Mouse (Mus musculus) midbrain, embryonic 13.5 days (tissue): ENCODE measurements around the gene Aaed1. TPM values are rescaled to one million over a fixed set of nuclear protein-coding genes. Genes with fewer than 3 reads are reported as not detected.
"Not testable (repeated sequence)": the region's sequence is repeated elsewhere in the genome, so short reads cannot be mapped to it uniquely, and the experiment has no call there.

Source experiments
- ATAC-seq: fragments of 200-750 bp; cut with Nextera tagmentation; 2 replicates; pipeline ENCODE4 v1.8.0; 2017; ENCODE audit warnings: mild to moderate bottlenecking, moderate TSS enrichment, moderate library complexity
- H3K27ac ChIP-seq: fragments of 300-500 bp; sonication (generic); 2 replicates; pipeline ENCODE4 v1.5.1; 2015; ENCODE audit warnings: inconsistent platforms, mild to moderate bottlenecking, moderate library complexity
- H3K27me3 ChIP-seq: fragments of 300-500 bp; sonication (generic); 2 replicates; pipeline ENCODE4 v1.6.1; 2015; ENCODE audit warnings: mild to moderate bottlenecking, inconsistent platforms
- H3K36me3 ChIP-seq: fragments of 300-500 bp; sonication (generic); 2 replicates; pipeline ENCODE4 v1.6.1; 2015; ENCODE audit warnings: mild to moderate bottlenecking, inconsistent platforms
- H3K4me1 ChIP-seq: fragments of 300-500 bp; sonication (generic); replicated peaks from 2 replicates; pipeline ENCODE4 v1.6.1; 2015; ENCODE audit warnings: inconsistent platforms
- H3K4me2 ChIP-seq: fragments of 300-500 bp; sonication (generic); replicated peaks from 2 replicates; pipeline ENCODE4 v1.6.1; 2015; ENCODE audit warnings: moderate library complexity, mild to moderate bottlenecking, inconsistent platforms
- H3K4me3 ChIP-seq: fragments of 300-500 bp; sonication (generic); replicated peaks from 2 replicates; pipeline ENCODE4 v1.5.1; 2015; ENCODE audit warnings: mild to moderate bottlenecking, inconsistent platforms
- H3K9ac ChIP-seq: fragments of 300-500 bp; sonication (generic); replicated peaks from 2 replicates; pipeline ENCODE4 v1.6.1; 2015; ENCODE audit warnings: mild to moderate bottlenecking, inconsistent platforms
- H3K9me3 ChIP-seq: fragments of 300-500 bp; sonication (generic); 2 replicates; pipeline ENCODE4 v1.6.1; 2016; ENCODE audit warnings: mild to moderate bottlenecking, inconsistent platforms
- whole genome bisulfite sequencing: fragments of 180-500 bp; shearing (Covaris S2); methylation state at CpG from one replicate; pipeline ENCODE4 v1.1.7; 2015; 5-methylcytosine and 5-hydroxymethylcytosine counted together
- polyA plus RNA-seq: library from polyadenylated mRNA; unstranded; fragments of >200 nt; fragmentation: Nextera tagmentation; extraction: Ambion mirVana; gene quantifications from 2 replicates; pipeline ENCODE4 v1.2.1, GENCODE M21; 2015

Gene Aaed1
- polyA plus RNA-seq, 1 experiment from 2014 or later: 12.9 TPM

DNA sequence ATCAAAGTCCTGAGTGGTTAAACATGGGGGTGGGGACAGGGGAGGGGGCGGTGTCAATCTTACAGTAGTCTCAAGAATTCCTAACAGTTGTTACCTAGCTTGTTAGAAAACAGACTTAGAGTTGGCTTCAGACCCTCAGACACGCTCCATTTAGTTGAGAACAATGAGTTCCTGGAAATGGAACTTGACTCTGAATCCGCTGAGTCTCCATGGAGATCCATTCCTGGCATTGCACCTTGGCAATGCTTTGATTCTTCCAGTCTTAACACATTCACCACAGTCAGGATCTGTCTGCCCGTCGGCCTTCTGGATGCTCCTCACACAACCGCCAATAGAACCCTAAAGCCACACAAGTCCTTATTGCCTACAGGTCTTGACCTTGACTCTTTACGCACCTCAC is 52.6 kb downstream of the Aaed1 start:
- Histone ChIP-seq H3K27ac (no peak overlapping the region), H3K4me1 (0 out of 2 replicates have a peak, but pooled peaks cover 6% of the 10 kb centered on the region), H3K4me2 (no peak overlapping the region), H3K9me3 (no peaks in the 10 kb centered on the region), H3K9ac (no peak overlapping the region), H3K4me3 (no peak overlapping the region), H3K27me3 (no peaks in the 10 kb centered on the region), H3K36me3 (no peaks in the 10 kb centered on the region)
- 78% methylated on average over 7 of the region's 7 CpGs for WGBS
- ATAC-seq: no peak

DNA sequence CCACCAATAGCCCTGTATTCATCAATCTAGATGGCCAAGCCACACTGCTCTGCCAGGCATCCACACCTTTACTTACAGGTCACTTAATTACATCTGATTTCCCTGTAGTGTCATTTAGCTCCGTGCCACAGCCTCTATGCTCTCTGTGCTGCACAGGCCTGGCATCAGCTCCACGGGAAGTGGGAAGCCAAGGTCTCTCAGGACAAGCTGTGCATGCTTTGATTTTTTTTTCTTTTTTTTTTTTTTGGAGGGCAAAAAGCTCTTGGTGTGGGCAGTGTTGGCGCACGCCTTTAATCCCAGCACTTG is 54.0 kb downstream of the Aaed1 start:
- no peak overlapping the region for H3K4me3 ChIP-seq
- H3K36me3 ChIP-seq: no peaks in the 10 kb centered on the region
- H3K27me3 ChIP-seq: no peaks in the 10 kb centered on the region
- no peak overlapping the region for H3K27ac ChIP-seq
- H3K4me2 ChIP-seq: no peak overlapping the region
- 61% methylated on average over 4 of the region's 4 CpGs for WGBS
- H3K4me1 ChIP-seq: 0 out of 2 replicates have a peak, but pooled peaks cover 6% of the 10 kb centered on the region
- H3K9me3 ChIP-seq: no peaks in the 10 kb centered on the region
- H3K9ac ChIP-seq: no peak overlapping the region
- ATAC-seq: no peak

- Histone ChIP-seq H3K4me2 (no peak overlapping the region), H3K4me1 (0 out of 2 replicates have a peak, but pooled peaks cover 6% of the 10 kb centered on the region), H3K4me3 (no peak overlapping the region), H3K9me3 (no peaks in the 10 kb centered on the region), H3K27ac (no peak overlapping the region), H3K27me3 (no peaks in the 10 kb centered on the region), H3K36me3 (no peaks in the 10 kb centered on the region), H3K9ac (no peak overlapping the region)
- 15% methylated on average over 5 of the region's 5 CpGs for WGBS
- no peak for ATAC-seq
Measured at GRCm38 (mm10) chr13:64257814-64258515, 54.5 kb downstream of the Aaed1 start.

DNA sequence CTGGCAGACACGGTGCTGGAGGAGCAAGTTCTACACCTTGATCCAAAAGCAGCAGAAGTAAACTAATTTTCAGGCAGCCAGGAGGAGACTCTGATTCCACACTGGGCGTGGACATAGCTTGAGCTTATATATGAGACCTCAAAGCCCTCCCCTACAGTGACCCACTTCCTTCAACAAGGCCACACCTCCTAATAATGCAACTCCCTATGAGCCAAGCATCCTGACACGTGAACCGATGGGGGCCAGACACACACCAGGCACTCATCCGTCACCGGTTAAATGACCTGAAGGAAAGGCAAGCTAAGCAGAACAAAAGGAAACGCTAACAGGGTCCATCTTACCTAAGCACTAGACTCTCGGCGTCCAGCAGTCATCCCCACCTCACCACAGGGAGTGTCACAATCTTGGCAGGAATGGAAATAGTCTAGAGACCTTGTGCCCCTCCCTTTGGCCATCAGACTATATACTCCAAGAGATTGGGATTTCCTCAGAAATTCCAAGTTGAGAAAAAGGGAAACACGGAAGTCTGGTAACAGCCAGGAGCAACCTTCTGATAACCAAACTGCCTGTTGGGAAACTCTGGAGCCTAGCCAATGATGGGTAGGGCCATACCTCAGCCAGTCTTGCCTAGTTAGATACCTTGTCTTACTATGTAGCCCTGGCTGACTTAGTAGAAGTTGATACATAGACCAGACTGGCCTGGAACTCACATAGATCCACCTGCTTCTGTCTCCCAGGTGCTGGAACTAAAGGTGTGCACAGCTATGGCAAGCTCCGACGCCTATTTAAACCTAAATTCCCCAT is 55.3 kb downstream of the Aaed1 start:
- H3K9ac ChIP-seq: no peak overlapping the region
- 0 out of 2 replicates have a peak, but pooled peaks cover 6% of the 10 kb centered on the region for H3K4me1 ChIP-seq
- H3K9me3 ChIP-seq: no peaks in the 10 kb centered on the region
- no peaks in the 10 kb centered on the region for H3K36me3 ChIP-seq
- ATAC-seq: no peak
- H3K4me3 ChIP-seq: no peak overlapping the region
- H3K4me2 ChIP-seq: no peak overlapping the region
- H3K27me3 ChIP-seq: no peaks in the 10 kb centered on the region
- no peak overlapping the region for H3K27ac ChIP-seq
- 81% methylated on average over 12 of the region's 12 CpGs for WGBS

DNA sequence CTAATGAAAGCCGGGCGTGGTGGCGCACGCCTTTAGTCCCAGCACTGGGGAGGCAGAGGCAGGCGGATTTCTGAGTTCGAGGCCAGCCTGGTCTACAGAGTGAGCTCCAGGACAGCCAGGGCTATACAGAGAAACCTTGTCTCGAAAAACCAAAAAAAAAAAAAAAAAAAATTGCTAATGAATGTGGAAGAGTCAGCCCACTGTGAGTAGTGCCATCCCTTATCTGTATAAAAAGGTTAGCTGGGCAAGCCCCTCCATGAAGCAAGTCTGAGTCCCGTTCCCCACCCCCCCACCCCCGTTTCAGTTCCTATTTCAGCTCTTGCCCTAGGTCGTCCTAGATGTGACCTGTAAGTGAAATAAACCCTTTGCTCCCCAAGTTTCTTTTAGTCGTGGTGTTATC is 58.3 kb downstream of the Aaed1 start:
- H3K27me3 ChIP-seq, H3K9me3 ChIP-seq, H3K4me2 ChIP-seq, ATAC-seq, H3K4me1 ChIP-seq, H3K27ac ChIP-seq, H3K4me3 ChIP-seq, H3K9ac ChIP-seq, H3K36me3 ChIP-seq: not testable (repeated sequence)
- 89% methylated on average over 11 of the region's 11 CpGs for WGBS

DNA sequence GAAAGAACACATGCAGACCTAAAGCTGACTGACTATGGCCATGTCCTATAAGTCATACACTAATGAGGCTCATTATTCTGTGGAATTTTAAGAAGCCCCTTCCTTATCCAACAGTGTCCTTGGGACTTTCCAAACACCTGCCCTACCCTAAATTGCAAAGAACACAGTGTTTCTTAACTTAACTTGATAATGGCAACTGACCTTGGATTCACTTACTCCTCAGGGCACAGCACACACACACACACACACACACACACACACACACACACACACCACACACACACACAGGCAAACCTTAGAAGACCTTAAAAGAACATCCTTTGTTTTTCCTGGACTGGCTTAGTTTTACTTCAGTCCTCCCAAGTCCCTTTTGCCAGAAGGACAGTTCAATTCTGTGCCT is 58.8 kb downstream of the Aaed1 start:
- no peak overlapping the region for H3K4me3 ChIP-seq
- H3K27ac ChIP-seq: no peak overlapping the region
- H3K4me1 ChIP-seq: peaks cover 9% of the 10 kb centered on the region; the same call in 1 of the 2 replicates
- no peaks in the 10 kb centered on the region for H3K27me3 ChIP-seq
- no peak for ATAC-seq
- no peaks in the 10 kb centered on the region for H3K9me3 ChIP-seq
- H3K4me2 ChIP-seq: no peak overlapping the region
- no peaks in the 10 kb centered on the region for H3K36me3 ChIP-seq
- H3K9ac ChIP-seq: no peak overlapping the region

- H3K9ac ChIP-seq: no peak overlapping the region
- H3K27me3 ChIP-seq: peaks cover 3% of the 10 kb centered on the region; the same call in 1 of the 2 replicates
- H3K9me3 ChIP-seq: no peaks in the 10 kb centered on the region
- no peak for ATAC-seq
- H3K4me3 ChIP-seq: no peak overlapping the region
- H3K4me2 ChIP-seq: no peak overlapping the region
- no peaks in the 10 kb centered on the region for H3K36me3 ChIP-seq
- peaks cover 9% of the 10 kb centered on the region for H3K4me1 ChIP-seq
- no peak overlapping the region for H3K27ac ChIP-seq
- WGBS: 79% methylated on average over 5 of the region's 5 CpGs
Measured at GRCm38 (mm10) chr13:64252147-64252546, 60.4 kb downstream of the Aaed1 start.

GRCm38 (mm10) chr13:64250363-64250762 is 62.1 kb downstream of the Aaed1 start:
- H3K27ac ChIP-seq: no peak overlapping the region
- WGBS: 29% methylated on average over 1 of the region's 1 CpGs
- no peak overlapping the region for H3K4me3 ChIP-seq
- no peak overlapping the region for H3K4me2 ChIP-seq
- no peak overlapping the region for H3K9ac ChIP-seq
- H3K9me3 ChIP-seq: no peaks in the 10 kb centered on the region
- no peaks in the 10 kb centered on the region for H3K36me3 ChIP-seq
- peaks cover 9% of the 10 kb centered on the region for H3K4me1 ChIP-seq
- H3K27me3 ChIP-seq: peaks cover 3% of the 10 kb centered on the region; the same call in 1 of the 2 replicates
- no peak for ATAC-seq

GRCm38 (mm10) chr13:64248775-64249524 is 63.6 kb downstream of the Aaed1 start:
- Histone ChIP-seq H3K27me3 (peaks cover 3% of the 10 kb centered on the region; the same call in 1 of the 2 replicates), H3K36me3 (no peaks in the 10 kb centered on the region), H3K4me3 (peak overlapping the region; percentile 41), H3K9me3 (no peaks in the 10 kb centered on the region), H3K4me1 (peaks cover 9% of the 10 kb centered on the region), H3K9ac (peak overlapping the region; percentile 65), H3K27ac (no peak overlapping the region), H3K4me2 (peak overlapping the region; percentile 88)
- 8% methylated on average over 22 of the region's 22 CpGs for WGBS
- peak; percentile 88 for ATAC-seq

- Histone ChIP-seq H3K4me3 (peak overlapping the region; percentile 41), H3K36me3 (no peaks in the 10 kb centered on the region), H3K27ac (no peak overlapping the region), H3K9ac (peak overlapping the region; percentile 65), H3K4me1 (peaks cover 9% of the 10 kb centered on the region), H3K9me3 (no peaks in the 10 kb centered on the region), H3K27me3 (peaks cover 3% of the 10 kb centered on the region; the same call in 1 of the 2 replicates), H3K4me2 (peak overlapping the region; percentile 88)
- WGBS: under 1% methylated on average over 24 of the region's 24 CpGs
- peak; percentile 90 for ATAC-seq
Measured at GRCm38 (mm10) chr13:64248161-64248774, 64.2 kb downstream of the Aaed1 start.

- H3K9me3 ChIP-seq: no peaks in the 10 kb centered on the region
- H3K4me1 ChIP-seq: peaks cover 9% of the 10 kb centered on the region
- H3K9ac ChIP-seq: no peak overlapping the region
- H3K4me2 ChIP-seq: no peak overlapping the region
- peaks cover 3% of the 10 kb centered on the region; the same call in 1 of the 2 replicates for H3K27me3 ChIP-seq
- WGBS: 89% methylated on average over 12 of the region's 12 CpGs
- ATAC-seq: no peak
- H3K27ac ChIP-seq: no peak overlapping the region
- no peak overlapping the region for H3K4me3 ChIP-seq
- H3K36me3 ChIP-seq: no peaks in the 10 kb centered on the region
Measured at GRCm38 (mm10) chr13:64246106-64246505, 66.4 kb downstream of the Aaed1 start.
